Mouse (Mus musculus): Measurements from ENCODE around the gene Helz.

- TF ChIP-seq CTCF (IDR thresholded peaks at IDR 0.05; ENCODE audit: borderline replicate concordance, insufficient read depth, low read depth, low read length), result no peak
- TF ChIP-seq POLR2A (IDR thresholded peaks at IDR 0.05; ENCODE audit: borderline replicate concordance, insufficient read depth, low read length), result no peak
Measured at GRCm38 (mm10) chr11:107647330-107647729, 99.6 kb downstream of the Helz start.

Measured in cerebellum, adult 2 months (tissue).